Mouse (Mus musculus) midbrain, embryonic 11.5 days (tissue): ENCODE results near the gene Ppp1r12b. TPM values are rescaled to one million over a fixed set of nuclear protein-coding genes. Genes with fewer than 3 reads are reported as not detected.

Experiments
- ATAC-seq: fragments of 200-750 bp; cut with Nextera tagmentation; 2 replicates; pipeline ENCODE4 v1.8.0; 2017; ENCODE audit warnings: moderate TSS enrichment, moderate library complexity; ENCODE audit not compliant: low FRiP score
- DNase-seq: peaks from one replicate; pipeline ENCODE4 v3.0.0; 2015; ENCODE audit warnings: low spot score; ENCODE audit errors: missing footprints
- H3K27ac ChIP-seq: fragments of 300-500 bp; sonication (generic); 2 replicates; pipeline ENCODE4 v1.5.1; 2014; ENCODE audit warnings: low read depth, low read length
- H3K27me3 ChIP-seq: fragments of 300-500 bp; sonication (generic); 2 replicates; pipeline ENCODE4 v1.6.1; 2014; ENCODE audit warnings: mild to moderate bottlenecking, low read length, moderate library complexity, mixed read lengths; ENCODE audit not compliant: control insufficient read depth, insufficient read depth
- H3K36me3 ChIP-seq: fragments of 300-500 bp; sonication (generic); 2 replicates; pipeline ENCODE4 v1.6.1; 2014; ENCODE audit warnings: mild to moderate bottlenecking, low read length, moderate library complexity, mixed read lengths; ENCODE audit not compliant: control insufficient read depth, insufficient read depth
- H3K4me1 ChIP-seq: fragments of 300-500 bp; sonication (generic); 2 replicates; pipeline ENCODE4 v1.6.1; 2014; ENCODE audit warnings: low read length; ENCODE audit not compliant: control insufficient read depth, insufficient read depth
- H3K4me2 ChIP-seq: fragments of 300-500 bp; sonication (generic); 2 replicates; pipeline ENCODE4 v1.6.1; 2014; ENCODE audit warnings: mild to moderate bottlenecking, moderate library complexity
- H3K4me3 ChIP-seq: fragments of 300-500 bp; sonication (generic); 2 replicates; pipeline ENCODE4 v1.5.1; 2014; ENCODE audit warnings: low read depth, low read length
- H3K9ac ChIP-seq: fragments of 300-500 bp; sonication (generic); 2 replicates; pipeline ENCODE4 v1.6.1; 2014; ENCODE audit warnings: low read length
- H3K9me3 ChIP-seq: fragments of 300-500 bp; sonication (generic); 2 replicates; pipeline ENCODE4 v1.6.1; 2016; ENCODE audit warnings: low read length; ENCODE audit not compliant: control insufficient read depth
- WGBS: fragments of 180-500 bp; shearing (Covaris S2); extraction: QIAGEN DNeasy Blood & Tissue Kit; methylation state at CpG from one replicate; pipeline ENCODE4 v1.1.7; 2014; 5-methylcytosine and 5-hydroxymethylcytosine counted together
- polyA plus RNA-seq: library from polyadenylated mRNA; unstranded; fragments of >200 nt; fragmentation: Nextera tagmentation; extraction: Ambion mirVana; gene quantifications from 2 replicates; pipeline ENCODE4 v1.2.1, GENCODE M21; 2014

Ppp1r12b gene
- 7.5 and 9.2 TPM in 2 replicates for polyA plus RNA-seq

DNA sequence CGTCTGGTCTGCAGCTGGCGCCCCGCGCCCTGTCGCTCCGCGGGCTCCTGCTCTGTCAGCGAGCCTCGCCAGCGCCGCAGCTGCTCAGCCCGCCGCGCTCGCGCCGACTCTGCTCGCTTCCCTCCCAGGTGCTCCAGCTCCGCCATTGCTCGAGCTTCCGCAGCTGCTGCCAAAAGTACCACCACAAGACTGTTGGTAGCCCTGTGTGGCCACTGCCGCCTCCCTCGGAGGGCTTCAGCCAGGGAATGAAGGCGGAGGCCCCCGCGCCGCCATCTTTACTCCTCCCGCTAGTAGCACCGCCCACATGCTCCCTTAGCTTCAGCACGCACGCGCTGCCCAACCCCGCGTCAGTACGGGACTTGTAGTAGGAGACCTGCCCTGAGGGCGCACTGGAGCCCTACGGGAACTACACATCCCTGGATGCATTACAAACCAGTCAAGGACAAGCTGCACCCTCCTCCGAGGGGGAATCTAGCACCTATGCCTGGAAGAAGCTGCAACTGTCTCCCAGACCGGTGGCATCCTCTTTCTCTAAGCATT, at the start of gene Ppp1r12b:
Ppp1r12b (minus strand) TSS at position 306 of the 540 bp plus-strand sequence.
- Histone ChIP-seq H3K27ac (peak within 1 kb of the TSS; percentile 63), H3K9ac (peak within 1 kb of the TSS; percentile 82), H3K27me3 (no peaks in the 10 kb centered on the region), H3K36me3 (no peaks in the 10 kb centered on the region), H3K4me2 (peak within 1 kb of the TSS; percentile 82), H3K9me3 (no peaks in the 10 kb centered on the region), H3K4me3 (peak within 1 kb of the TSS; percentile 70), H3K4me1 (peaks cover 8% of the 10 kb centered on the region)
- ATAC-seq (peak; percentile 99), DNase-seq (peak; percentile 98)
- under 1% methylated on average over 39 of the region's 39 CpGs for WGBS

DNA sequence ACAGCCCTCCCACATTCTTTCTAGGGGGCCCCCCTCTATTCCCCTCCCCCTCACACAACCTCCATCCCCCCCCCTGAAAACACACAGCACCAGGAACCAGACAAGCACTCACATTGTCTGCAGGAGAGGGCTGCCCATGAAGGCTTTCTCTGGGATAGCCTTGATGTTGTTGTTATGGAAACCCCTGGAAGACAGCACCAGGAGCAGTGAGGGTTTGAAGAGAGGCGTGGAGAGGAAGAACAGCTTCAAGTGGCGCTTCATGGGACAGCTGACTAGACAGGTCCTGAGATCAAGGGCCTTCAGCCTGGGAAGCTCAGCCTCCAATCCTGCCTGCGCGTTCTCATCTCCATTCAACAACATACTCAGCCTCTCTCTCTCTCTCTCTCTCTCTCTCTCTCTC, 47.6 kb upstream of the Ppp1r12b start:
- peak; percentile 33 for DNase-seq
- ATAC-seq: no peak

DNA sequence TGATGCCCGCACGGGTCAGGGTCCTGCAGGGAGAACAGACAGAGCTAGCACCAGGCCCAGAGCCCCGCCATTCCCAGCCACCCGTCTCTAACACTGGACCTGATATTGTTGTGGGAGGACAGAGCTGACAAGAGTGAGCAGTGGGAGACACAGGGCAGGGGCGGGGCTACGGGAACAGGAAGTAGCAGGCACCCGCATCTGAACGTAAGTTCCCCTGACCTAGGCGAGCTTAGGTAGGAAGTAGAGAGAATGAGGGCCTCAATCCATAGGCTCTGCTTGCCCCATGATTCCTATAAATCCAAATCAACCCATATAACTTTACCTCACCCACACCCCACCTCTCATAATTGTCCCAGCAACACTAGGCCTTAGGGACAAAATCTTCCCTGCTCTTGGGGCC, 44.8 kb upstream of the Ppp1r12b start:
- Histone ChIP-seq H3K27ac (no peak overlapping the region), H3K9ac (no peak overlapping the region), H3K4me2 (no peak overlapping the region), H3K4me3 (no peak overlapping the region), H3K4me1 (peaks cover 3% of the 10 kb centered on the region; the same call in 1 of the 2 replicates), H3K27me3 (no peaks in the 10 kb centered on the region), H3K9me3 (no peaks in the 10 kb centered on the region), H3K36me3 (no peaks in the 10 kb centered on the region)
- no peak for DNase-seq
- no peak for ATAC-seq
- WGBS: 82% methylated on average over 9 of the region's 9 CpGs

More for the DNA sequence above, 47.6 kb upstream of the Ppp1r12b start:
- Histone ChIP-seq H3K27ac (no peak overlapping the region), H3K9me3 (no peaks in the 10 kb centered on the region), H3K4me2 (no peak overlapping the region), H3K9ac (no peak overlapping the region), H3K27me3 (no peaks in the 10 kb centered on the region), H3K4me1 (peaks cover 3% of the 10 kb centered on the region; the same call in 1 of the 2 replicates), H3K36me3 (no peaks in the 10 kb centered on the region), H3K4me3 (no peak overlapping the region)
- WGBS: 51% methylated on average over 4 of the region's 4 CpGs

DNA sequence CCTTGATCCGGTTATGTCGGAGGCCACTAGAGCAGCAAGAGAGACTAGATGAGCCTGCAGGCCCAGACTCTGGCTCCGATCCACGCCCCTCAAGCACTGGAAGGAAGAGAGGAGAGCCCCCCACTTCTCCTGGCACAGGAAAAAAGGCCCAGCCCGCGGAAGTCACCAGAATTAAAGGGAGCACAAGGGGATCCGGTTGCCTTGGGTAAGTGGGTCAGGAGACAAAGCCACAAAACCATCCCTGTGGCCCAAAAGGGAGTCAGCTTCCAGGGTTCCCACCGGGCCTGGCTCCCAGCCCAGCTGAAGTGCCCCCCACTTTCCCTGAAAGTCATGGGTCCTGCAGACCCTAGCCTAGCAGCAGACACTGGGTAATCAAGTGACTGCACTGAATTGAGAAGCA, 42.5 kb upstream of the Ppp1r12b start:
- WGBS: 92% methylated on average over 8 of the region's 8 CpGs
- Histone ChIP-seq H3K27me3 (no peaks in the 10 kb centered on the region), H3K4me3 (no peak overlapping the region), H3K36me3 (no peaks in the 10 kb centered on the region), H3K4me1 (peaks cover 2% of the 10 kb centered on the region; the same call in 1 of the 2 replicates), H3K9ac (no peak overlapping the region), H3K4me2 (no peak overlapping the region), H3K9me3 (no peaks in the 10 kb centered on the region), H3K27ac (no peak overlapping the region)
- no peak for ATAC-seq
- DNase-seq: peak; percentile 39

DNA sequence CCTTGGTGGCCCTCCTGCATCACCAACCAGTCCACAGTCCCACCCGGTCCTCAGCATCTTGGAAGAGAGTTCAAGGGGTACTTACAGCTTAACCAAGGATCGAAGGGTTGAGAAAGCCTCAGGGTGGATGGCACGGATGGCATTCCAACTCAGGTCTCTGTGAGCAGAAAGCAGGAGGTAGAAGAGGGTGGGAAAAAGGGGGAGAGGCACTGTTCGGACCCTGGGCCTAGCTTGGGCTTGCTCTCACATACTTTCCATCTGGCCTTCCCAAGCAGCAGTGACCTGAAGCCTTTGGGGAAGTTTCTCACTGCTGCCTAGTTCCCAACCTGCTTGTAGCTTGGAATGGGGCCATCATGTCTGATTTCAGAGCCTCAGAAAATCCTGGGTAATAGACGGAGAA, 41.8 kb upstream of the Ppp1r12b start:
- H3K27ac ChIP-seq: no peak overlapping the region
- no peaks in the 10 kb centered on the region for H3K27me3 ChIP-seq
- no peaks in the 10 kb centered on the region for H3K9me3 ChIP-seq
- WGBS: 79% methylated on average over 5 of the region's 5 CpGs
- no peak overlapping the region for H3K4me2 ChIP-seq
- H3K4me1 ChIP-seq: no peaks in the 10 kb centered on the region
- H3K4me3 ChIP-seq: no peak overlapping the region
- no peaks in the 10 kb centered on the region for H3K36me3 ChIP-seq
- ATAC-seq (no peak), DNase-seq (peak; percentile 76)
- no peak overlapping the region for H3K9ac ChIP-seq

DNA sequence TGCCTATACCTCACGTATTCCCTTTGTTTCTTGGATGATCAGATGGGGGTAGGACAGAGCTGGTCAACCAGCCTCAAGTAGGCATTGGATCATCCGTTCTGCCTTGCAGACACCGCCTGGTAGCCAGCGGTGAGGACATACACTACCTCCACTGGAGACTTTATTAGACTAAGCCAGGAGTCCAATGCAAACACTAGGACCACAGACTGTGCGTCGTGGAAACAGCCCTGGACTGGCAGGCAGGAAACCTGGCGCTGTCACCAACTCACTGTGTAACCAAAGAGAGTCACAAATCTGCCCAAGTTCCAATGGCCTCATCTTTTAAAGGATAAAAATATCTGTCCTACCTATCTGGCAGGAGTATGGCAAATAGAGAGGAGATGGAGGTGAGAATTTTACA, 40.7 kb upstream of the Ppp1r12b start:
- ATAC-seq (no peak), DNase-seq (no peak)
- Histone ChIP-seq H3K27me3 (no peaks in the 10 kb centered on the region), H3K4me3 (no peak overlapping the region), H3K27ac (no peak overlapping the region), H3K36me3 (no peaks in the 10 kb centered on the region), H3K9me3 (no peaks in the 10 kb centered on the region), H3K9ac (no peak overlapping the region), H3K4me2 (no peak overlapping the region), H3K4me1 (no peaks in the 10 kb centered on the region)
- 90% methylated on average over 7 of the region's 7 CpGs for WGBS

DNA sequence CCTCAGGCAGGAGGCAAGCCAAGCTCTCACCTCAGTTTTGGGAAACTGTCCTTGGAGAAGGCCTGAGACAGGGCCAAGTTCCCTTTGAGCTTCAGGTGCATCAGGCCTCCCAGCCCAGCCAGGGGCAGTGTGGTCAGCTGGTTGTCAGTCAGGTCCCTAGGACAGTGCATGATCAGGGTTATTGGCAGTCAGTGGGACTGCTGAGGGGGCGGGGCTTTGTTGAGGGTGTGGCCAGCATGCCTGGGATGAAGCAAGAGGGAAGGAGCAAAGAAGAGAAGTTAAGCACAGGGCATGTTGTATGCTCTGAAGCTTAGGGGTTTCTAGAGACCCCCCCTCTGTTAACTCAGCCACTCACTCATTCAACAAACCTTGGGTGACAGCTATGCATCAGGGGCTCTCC, 40.2 kb upstream of the Ppp1r12b start:
- DNase-seq: peak; percentile 39
- Histone ChIP-seq H3K4me3 (no peak overlapping the region), H3K4me2 (no peak overlapping the region), H3K4me1 (no peaks in the 10 kb centered on the region), H3K36me3 (no peaks in the 10 kb centered on the region), H3K27ac (no peak overlapping the region), H3K9ac (no peak overlapping the region), H3K9me3 (no peaks in the 10 kb centered on the region), H3K27me3 (no peaks in the 10 kb centered on the region)
- no peak for ATAC-seq
- WGBS: 44% methylated on average over 1 of the region's 1 CpGs

DNA sequence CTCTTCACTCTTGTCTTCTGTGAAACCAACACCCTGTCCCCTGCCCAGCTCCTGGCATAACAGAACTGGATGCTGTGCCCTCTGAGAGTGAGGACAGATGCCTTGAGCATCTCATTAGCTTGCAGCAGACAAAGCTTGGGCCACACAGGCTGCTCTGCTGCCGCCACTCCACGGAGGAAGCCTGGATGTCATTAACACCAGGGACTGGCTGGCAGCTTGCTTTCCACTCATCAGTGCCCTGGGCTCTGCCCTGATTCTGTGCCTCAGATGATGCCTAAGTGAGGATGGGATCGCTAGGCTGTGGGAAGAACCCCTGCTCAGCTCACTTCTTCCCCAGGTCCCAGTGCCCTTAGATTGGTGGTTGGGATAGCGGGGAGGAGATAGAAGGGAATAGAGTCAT, 39.7 kb upstream of the Ppp1r12b start:
- Histone ChIP-seq H3K9ac (no peak overlapping the region), H3K27ac (no peak overlapping the region), H3K4me3 (no peak overlapping the region), H3K36me3 (no peaks in the 10 kb centered on the region), H3K4me2 (no peak overlapping the region), H3K9me3 (no peaks in the 10 kb centered on the region), H3K27me3 (no peaks in the 10 kb centered on the region), H3K4me1 (no peaks in the 10 kb centered on the region)
- ATAC-seq (no peak), DNase-seq (peak; percentile 66)
- 69% methylated on average over 4 of the region's 4 CpGs for WGBS

DNA sequence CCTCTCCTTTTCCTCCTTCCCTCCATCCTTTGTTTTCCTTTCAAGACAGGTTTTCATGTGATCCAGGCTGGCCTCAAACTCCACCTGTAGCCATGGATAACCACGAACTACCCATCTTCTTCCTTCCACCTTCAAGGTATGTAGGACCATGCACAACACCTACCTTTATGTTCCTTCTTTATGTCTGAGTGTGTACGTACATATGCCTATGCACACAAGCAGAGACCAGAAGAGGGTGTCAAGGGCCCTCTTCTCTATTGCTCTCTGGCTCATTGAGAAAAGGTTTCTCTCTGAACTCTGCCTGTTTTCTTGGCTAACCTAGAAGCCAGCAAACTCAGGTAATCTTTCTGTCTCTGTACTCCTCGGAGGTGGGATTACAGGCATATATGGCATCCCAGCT, 39.0 kb upstream of the Ppp1r12b start:
- no peak for ATAC-seq
- no peaks in the 10 kb centered on the region for H3K36me3 ChIP-seq
- no peaks in the 10 kb centered on the region for H3K9me3 ChIP-seq

More for the DNA sequence above, 39.0 kb upstream of the Ppp1r12b start:
- DNase-seq: peak; percentile 44
- no peak overlapping the region for H3K27ac ChIP-seq
- H3K9ac ChIP-seq: no peak overlapping the region
- no peak overlapping the region for H3K4me2 ChIP-seq
- no peak overlapping the region for H3K4me3 ChIP-seq
- WGBS: 78% methylated on average over 3 of the region's 3 CpGs
- H3K27me3 ChIP-seq: no peaks in the 10 kb centered on the region
- H3K4me1 ChIP-seq: no peaks in the 10 kb centered on the region
